Mouse (Mus musculus): Measurements from ENCODE around the gene Ip6k3. TPM values are rescaled to one million over a fixed set of nuclear protein-coding genes. Genes with fewer than 3 reads are reported as not detected.

Ip6k3 gene
- total and polyA plus RNA-seq, 2 experiments from 2014 or later, result 0.31 TPM; not detected in 1

GRCm38 (mm10) chr17:27155752-27156151 is 11.8 kb downstream of the Ip6k3 start:
- no peak for ATAC-seq
- H3K4me1 ChIP-seq (ENCODE audit: insufficient read depth, low read length), result peaks cover 12% of the 10 kb centered on the region

GRCm38 (mm10) chr17:27154881-27155280 is 12.7 kb downstream of the Ip6k3 start:
- H3K36me3 ChIP-seq (ENCODE audit: insufficient read depth, low read length), result no peaks in the 10 kb centered on the region
- H3K9me3 ChIP-seq (ENCODE audit: low read length), result no peaks in the 10 kb centered on the region
- TF ChIP-seq CTCF (IDR thresholded peaks at IDR 0.05; ENCODE audit: low read depth), result no peak
- no peaks in the 10 kb centered on the region for H3K27me3 ChIP-seq (ENCODE audit: insufficient read depth, low read length)
- H3K4me3 ChIP-seq (ENCODE audit: low read length), result no peak overlapping the region
- 84% methylated on average over 6 of the region's 6 CpGs for WGBS
- H3K27ac ChIP-seq, result no peak overlapping the region
- no peak overlapping the region for H3K4me2 ChIP-seq (ENCODE audit: low read depth, low read length)
- no peak overlapping the region for H3K9ac ChIP-seq (replicated peaks; ENCODE audit: low read length)
- H3K4me1 ChIP-seq (ENCODE audit: insufficient read depth, low read length), result peaks cover 17% of the 10 kb centered on the region
- ATAC-seq (no peak), DNase-seq (ENCODE audit: low spot score) (no peak)

More at GRCm38 (mm10) chr17:27155752-27156151, 11.8 kb downstream of the Ip6k3 start:
- TF ChIP-seq CTCF (IDR thresholded peaks at IDR 0.05; ENCODE audit: low read depth), result no peak
- Histone ChIP-seq H3K27ac (no peak overlapping the region), H3K9ac (replicated peaks; ENCODE audit: low read length) (peak overlapping the region; percentile 13; the same call in 1 of the 2 replicates), H3K36me3 (ENCODE audit: insufficient read depth, low read length) (no peaks in the 10 kb centered on the region), H3K27me3 (ENCODE audit: insufficient read depth, low read length) (no peaks in the 10 kb centered on the region), H3K4me3 (ENCODE audit: low read length) (no peak overlapping the region), H3K9me3 (ENCODE audit: low read length) (no peaks in the 10 kb centered on the region), H3K4me2 (ENCODE audit: low read depth, low read length) (no peak overlapping the region)
- 64% methylated on average over 8 of the region's 8 CpGs for WGBS
- no peak for DNase-seq (ENCODE audit: low spot score)

- 58% methylated on average over 14 of the region's 14 CpGs for WGBS
- peak overlapping the region; percentile 21; the same call in 1 of the 2 replicates for H3K27ac ChIP-seq
Observed at GRCm38 (mm10) chr17:27154256-27154655, 13.3 kb downstream of the Ip6k3 start.

GRCm38 (mm10) chr17:27153773-27154193 is 13.8 kb downstream of the Ip6k3 start:
- Histone ChIP-seq H3K4me3 (ENCODE audit: low read length) (no peak overlapping the region), H3K9ac (replicated peaks; ENCODE audit: low read length) (no peak overlapping the region), H3K36me3 (ENCODE audit: insufficient read depth, low read length) (no peaks in the 10 kb centered on the region), H3K27me3 (ENCODE audit: insufficient read depth, low read length) (no peaks in the 10 kb centered on the region), H3K4me1 (ENCODE audit: insufficient read depth, low read length) (peaks cover 17% of the 10 kb centered on the region), H3K4me2 (ENCODE audit: low read depth, low read length) (no peak overlapping the region), H3K27ac (peak overlapping the region; percentile 21; the same call in 1 of the 2 replicates), H3K9me3 (ENCODE audit: low read length) (no peaks in the 10 kb centered on the region)
- 38% methylated on average over 9 of the region's 9 CpGs for WGBS
- DNase-seq (ENCODE audit: low spot score), result peak; percentile 43
- no peak for TF ChIP-seq CTCF (IDR thresholded peaks at IDR 0.05; ENCODE audit: low read depth)
- no peak for ATAC-seq

More at GRCm38 (mm10) chr17:27154256-27154655, 13.3 kb downstream of the Ip6k3 start:
- Histone ChIP-seq H3K4me1 (ENCODE audit: insufficient read depth, low read length) (peaks cover 17% of the 10 kb centered on the region), H3K36me3 (ENCODE audit: insufficient read depth, low read length) (no peaks in the 10 kb centered on the region), H3K9me3 (ENCODE audit: low read length) (no peaks in the 10 kb centered on the region), H3K4me3 (ENCODE audit: low read length) (no peak overlapping the region), H3K9ac (replicated peaks; ENCODE audit: low read length) (no peak overlapping the region), H3K4me2 (ENCODE audit: low read depth, low read length) (no peak overlapping the region), H3K27me3 (ENCODE audit: insufficient read depth, low read length) (no peaks in the 10 kb centered on the region)
- ATAC-seq (no peak), DNase-seq (ENCODE audit: low spot score) (peak; percentile 35)
- TF ChIP-seq CTCF (IDR thresholded peaks at IDR 0.05; ENCODE audit: low read depth), result no peak

- DNase-seq (ENCODE audit: low spot score) (no peak), ATAC-seq (no peak; the same call in 1 of the 2 replicates)
- H3K9ac ChIP-seq (replicated peaks; ENCODE audit: low read length), result no peak overlapping the region
- no peaks in the 10 kb centered on the region for H3K27me3 ChIP-seq (ENCODE audit: insufficient read depth, low read length)
- 0 out of 2 replicates have a peak overlapping the region, but pooled peaks have one; percentile 21 for H3K27ac ChIP-seq
- H3K36me3 ChIP-seq (ENCODE audit: insufficient read depth, low read length), result no peaks in the 10 kb centered on the region
- H3K4me3 ChIP-seq (ENCODE audit: low read length), result no peak overlapping the region
- no peak overlapping the region for H3K4me2 ChIP-seq (ENCODE audit: low read depth, low read length)
- no peak for TF ChIP-seq CTCF (IDR thresholded peaks at IDR 0.05; ENCODE audit: low read depth)
- 59% methylated on average over 8 of the region's 8 CpGs for WGBS
- H3K4me1 ChIP-seq (ENCODE audit: insufficient read depth, low read length), result peaks cover 17% of the 10 kb centered on the region
- no peaks in the 10 kb centered on the region for H3K9me3 ChIP-seq (ENCODE audit: low read length)
Observed at GRCm38 (mm10) chr17:27152976-27153723, 14.4 kb downstream of the Ip6k3 start.

- Histone ChIP-seq H3K4me1 (ENCODE audit: insufficient read depth, low read length) (peaks cover 20% of the 10 kb centered on the region), H3K9me3 (ENCODE audit: low read length) (no peaks in the 10 kb centered on the region)
- no peak for ATAC-seq
Observed at GRCm38 (mm10) chr17:27151411-27151810, 16.2 kb downstream of the Ip6k3 start.

GRCm38 (mm10) chr17:27150871-27151270 is 16.7 kb downstream of the Ip6k3 start:
- H3K9me3 ChIP-seq (ENCODE audit: low read length), result no peaks in the 10 kb centered on the region
- no peak overlapping the region for H3K4me3 ChIP-seq (ENCODE audit: low read length)
- WGBS, result 33% methylated on average over 7 of the region's 7 CpGs
- H3K4me1 ChIP-seq (ENCODE audit: insufficient read depth, low read length), result peaks cover 24% of the 10 kb centered on the region
- no peaks in the 10 kb centered on the region for H3K27me3 ChIP-seq (ENCODE audit: insufficient read depth, low read length)
- no peak overlapping the region for H3K27ac ChIP-seq
- DNase-seq (ENCODE audit: low spot score), result no peak
- no peak overlapping the region for H3K4me2 ChIP-seq (ENCODE audit: low read depth, low read length)
- ATAC-seq, result no peak
- no peak overlapping the region for H3K9ac ChIP-seq (replicated peaks; ENCODE audit: low read length)
- TF ChIP-seq CTCF (IDR thresholded peaks at IDR 0.05; ENCODE audit: low read depth), result no peak
- H3K36me3 ChIP-seq (ENCODE audit: insufficient read depth, low read length), result no peaks in the 10 kb centered on the region

More at GRCm38 (mm10) chr17:27151411-27151810, 16.2 kb downstream of the Ip6k3 start:
- no peak overlapping the region for H3K9ac ChIP-seq (replicated peaks; ENCODE audit: low read length)
- TF ChIP-seq CTCF (IDR thresholded peaks at IDR 0.05; ENCODE audit: low read depth), result peak; percentile 54
- DNase-seq (ENCODE audit: low spot score), result no peak
- no peak overlapping the region for H3K27ac ChIP-seq
- no peak overlapping the region for H3K4me2 ChIP-seq (ENCODE audit: low read depth, low read length)
- H3K36me3 ChIP-seq (ENCODE audit: insufficient read depth, low read length), result no peaks in the 10 kb centered on the region
- H3K4me3 ChIP-seq (ENCODE audit: low read length), result no peak overlapping the region
- 70% methylated on average over 8 of the region's 8 CpGs for WGBS
- no peaks in the 10 kb centered on the region for H3K27me3 ChIP-seq (ENCODE audit: insufficient read depth, low read length)
